Mouse (Mus musculus) hindbrain, embryonic 15.5 days (tissue): ENCODE results near the gene Zc3hav1. TPM values are rescaled to one million over a fixed set of nuclear protein-coding genes. Genes with fewer than 3 reads are reported as not detected.

ENCODE experiments used
- ATAC-seq: fragments of 200-750 bp; cut with Nextera tagmentation; 2 replicates; pipeline ENCODE4 v1.8.0; 2017; ENCODE audit warnings: low read depth, moderate number of reproducible peaks, moderate TSS enrichment; ENCODE audit not compliant: low FRiP score
- H3K27ac ChIP-seq: fragments of 300-500 bp; sonication (generic); replicated peaks from 2 replicates; pipeline ENCODE4 v1.5.1; 2015; ENCODE audit warnings: mild to moderate bottlenecking, inconsistent platforms
- H3K27me3 ChIP-seq: fragments of 300-500 bp; sonication (generic); 2 replicates; pipeline ENCODE4 v1.6.1; 2015; ENCODE audit warnings: control low read depth, inconsistent platforms
- H3K36me3 ChIP-seq: fragments of 300-500 bp; sonication (generic); 2 replicates; pipeline ENCODE4 v1.6.1; 2015; ENCODE audit warnings: control low read depth, inconsistent platforms
- H3K4me1 ChIP-seq: fragments of 300-500 bp; sonication (generic); replicated peaks from 2 replicates; pipeline ENCODE4 v1.6.1; 2015; ENCODE audit warnings: control low read depth, inconsistent platforms
- H3K4me2 ChIP-seq: fragments of 300-500 bp; sonication (generic); 2 replicates; pipeline ENCODE4 v1.6.1; 2015; ENCODE audit warnings: moderate library complexity, mild to moderate bottlenecking, inconsistent platforms
- H3K4me3 ChIP-seq: fragments of 300-500 bp; sonication (generic); 2 replicates; pipeline ENCODE4 v1.5.1; 2015; ENCODE audit warnings: mild to moderate bottlenecking, inconsistent platforms
- H3K9ac ChIP-seq: fragments of 300-500 bp; sonication (generic); 2 replicates; pipeline ENCODE4 v1.6.1; 2015; ENCODE audit warnings: inconsistent platforms
- H3K9me3 ChIP-seq: fragments of 300-500 bp; sonication (generic); 2 replicates; pipeline ENCODE4 v1.6.1; 2016; ENCODE audit warnings: control low read depth, inconsistent platforms
- WGBS: fragments of 180-500 bp; shearing (Covaris S2); methylation state at CpG from one replicate; pipeline ENCODE4 v1.1.7; 2015; 5-methylcytosine and 5-hydroxymethylcytosine counted together
- polyA plus RNA-seq: library from polyadenylated mRNA; unstranded; fragments of >200 nt; fragmentation: Nextera tagmentation; extraction: Ambion mirVana; gene quantifications from 2 replicates; pipeline ENCODE4 v1.2.1, GENCODE M21; 2015

Zc3hav1 gene
- 1.3 and 1.5 TPM in 2 replicates for polyA plus RNA-seq

DNA sequence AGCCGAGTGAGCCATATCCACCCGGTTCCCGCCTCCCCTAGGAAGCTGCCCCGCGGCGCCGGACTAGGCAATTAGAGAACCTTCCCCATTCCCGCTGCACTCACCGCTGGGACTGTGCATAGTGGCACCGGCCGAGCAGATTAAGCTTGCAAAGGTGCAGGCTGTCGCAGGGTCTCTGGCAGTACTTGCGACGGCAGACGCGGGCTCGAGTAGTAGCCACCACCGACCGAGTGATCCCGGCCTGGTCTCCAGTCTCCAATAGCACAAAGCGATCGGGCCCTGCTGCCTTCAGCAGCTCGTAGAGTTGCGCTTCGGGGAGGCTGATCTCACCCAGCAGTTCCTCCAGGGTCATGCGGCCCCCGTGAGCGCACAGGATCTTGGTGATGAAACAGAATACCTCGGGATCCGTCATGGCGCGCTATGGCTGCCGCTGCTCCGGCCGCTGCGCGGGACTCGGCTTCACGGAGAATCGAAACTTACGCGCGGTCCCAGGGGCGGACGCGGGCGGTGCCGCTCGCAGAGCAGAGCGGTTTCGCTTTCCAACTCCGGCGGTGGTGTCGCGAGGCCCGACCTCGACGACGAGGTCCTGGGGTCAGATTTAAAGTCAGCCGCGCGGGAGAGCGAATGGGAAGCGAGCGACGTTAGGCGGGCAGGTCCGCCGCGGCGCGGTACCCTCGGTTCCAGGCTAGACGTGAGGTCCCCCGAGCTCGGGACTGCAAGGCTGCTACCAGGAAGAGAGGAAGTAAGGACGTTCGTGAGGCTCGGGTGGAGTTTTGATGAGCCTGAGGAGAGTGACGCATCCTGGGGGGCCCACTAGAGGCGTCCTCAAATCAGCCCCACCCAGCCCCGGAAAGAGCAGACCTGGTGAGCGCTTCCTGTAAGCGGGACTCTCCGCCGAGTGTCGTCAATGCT lies at the start of gene Zc3hav1:
Gene Zc3hav1, minus strand, starts transcription at position 793 of the 912 bp plus-strand sequence.
- H3K4me1 ChIP-seq: peaks cover 27% of the 10 kb centered on the region
- H3K9ac ChIP-seq: no peak within 1 kb of the TSS
- peaks cover 56% of the 10 kb centered on the region for H3K27me3 ChIP-seq
- ATAC-seq: peak; percentile 51; the same call in 1 of the 2 replicates
- H3K36me3 ChIP-seq: no peaks in the 10 kb centered on the region
- whole genome bisulfite sequencing: under 1% methylated on average over 87 of the region's 87 CpGs
- H3K4me3 ChIP-seq: peak within 1 kb of the TSS; percentile 44
- no peak within 1 kb of the TSS for H3K27ac ChIP-seq
- peak within 1 kb of the TSS; percentile 59 for H3K4me2 ChIP-seq
- no peaks in the 10 kb centered on the region for H3K9me3 ChIP-seq

DNA sequence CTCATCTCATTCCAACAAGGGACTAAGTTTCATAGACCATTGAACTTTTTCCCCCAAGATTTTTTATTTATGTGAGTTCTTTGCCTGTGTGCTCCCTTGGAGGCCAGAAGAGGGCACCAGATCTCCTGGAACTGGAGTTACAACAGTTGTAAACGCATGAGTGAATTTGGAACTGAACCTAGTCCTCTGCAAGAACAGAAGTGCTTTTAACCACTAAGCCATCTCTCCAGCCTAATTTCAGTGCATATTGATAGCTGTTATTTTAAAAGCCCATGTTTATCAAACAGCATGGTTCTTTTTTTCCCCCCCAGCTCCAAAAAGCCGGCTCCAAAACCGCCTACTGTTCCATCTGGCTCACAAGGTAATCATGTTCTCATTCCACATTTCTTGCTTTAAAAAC lies 35.3 kb upstream of the Zc3hav1 start:
- H3K4me2 ChIP-seq: no peak overlapping the region
- H3K4me1 ChIP-seq: no peaks in the 10 kb centered on the region
- peaks cover 31% of the 10 kb centered on the region for H3K36me3 ChIP-seq
- no peak overlapping the region for H3K27ac ChIP-seq
- no peak for ATAC-seq
- H3K9ac ChIP-seq: no peak overlapping the region
- H3K4me3 ChIP-seq: no peak overlapping the region
- H3K9me3 ChIP-seq: no peaks in the 10 kb centered on the region
- H3K27me3 ChIP-seq: no peaks in the 10 kb centered on the region
- WGBS: 79% methylated on average over 3 of the region's 3 CpGs

DNA sequence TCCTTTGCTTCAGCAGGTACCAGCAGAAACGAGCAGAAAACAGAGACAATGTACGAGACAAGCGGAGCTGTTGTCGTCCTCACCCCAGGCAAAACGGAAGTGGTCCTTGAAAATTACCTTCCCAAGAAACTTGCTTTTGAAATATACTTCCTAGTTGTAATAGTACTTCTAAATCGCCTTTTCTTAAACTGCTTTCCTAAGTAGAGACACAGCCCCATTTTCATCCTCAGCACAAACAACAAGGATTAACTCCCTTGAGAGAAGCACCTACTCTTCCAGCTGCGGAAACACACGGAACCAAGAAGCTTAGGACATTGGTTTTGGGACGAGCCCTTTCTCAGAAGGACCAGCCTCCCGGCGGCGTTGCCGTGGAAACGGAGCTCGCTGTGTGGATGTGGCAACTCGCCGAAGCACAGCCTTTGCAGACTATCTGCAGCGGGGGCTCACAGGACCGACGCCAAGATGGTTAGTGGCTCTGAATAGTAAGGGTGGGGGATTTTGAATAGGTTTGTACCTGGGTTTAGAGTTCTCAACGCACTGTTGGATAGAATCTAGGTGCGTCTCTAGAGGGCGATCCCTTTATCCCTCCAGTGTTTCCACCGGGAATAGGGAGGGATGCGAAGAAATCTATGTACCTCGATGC lies 26.8 kb upstream of the Zc3hav1 start, which contains the start of gene Ttc26:
Gene Ttc26, plus strand, starts transcription at position 341 of the 643 bp plus-strand sequence.
- WGBS: under 1% methylated on average over 26 of the region's 26 CpGs
- Histone ChIP-seq H3K4me3 (peak within 1 kb of the TSS; percentile 58), H3K36me3 (peaks cover 6% of the 10 kb centered on the region; the same call in 1 of the 2 replicates), H3K4me2 (peak within 1 kb of the TSS; percentile 84), H3K27me3 (no peaks in the 10 kb centered on the region), H3K9me3 (no peaks in the 10 kb centered on the region), H3K27ac (peak within 1 kb of the TSS; percentile 82), H3K4me1 (peaks cover 12% of the 10 kb centered on the region), H3K9ac (peak within 1 kb of the TSS; percentile 67)
- ATAC-seq: peak; percentile 94

DNA sequence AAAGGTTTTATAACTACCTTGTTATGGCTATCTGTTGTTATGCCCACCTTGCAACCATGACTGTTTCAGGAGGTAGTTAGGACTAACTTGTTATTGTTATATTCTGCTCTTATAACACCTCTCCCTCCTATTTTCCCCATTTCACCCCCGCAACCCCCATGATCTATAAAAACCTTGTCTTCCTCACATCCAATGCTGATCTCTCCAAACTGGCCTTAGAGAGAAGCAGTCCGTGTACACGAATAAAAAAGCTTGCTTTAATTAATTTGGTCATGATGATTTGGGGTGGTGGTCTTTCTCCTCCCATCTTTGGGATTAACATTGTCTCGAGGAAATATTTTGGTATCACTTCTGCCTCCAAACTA lies 26.3 kb upstream of the Zc3hav1 start:
- no peak for ATAC-seq
- H3K4me1 ChIP-seq: peaks cover 12% of the 10 kb centered on the region
- peaks cover 3% of the 10 kb centered on the region; the same call in 1 of the 2 replicates for H3K36me3 ChIP-seq
- H3K4me3 ChIP-seq: peak overlapping the region; percentile 58
- 2% methylated on average over 4 of the region's 4 CpGs for WGBS
- peak overlapping the region; percentile 84 for H3K4me2 ChIP-seq
- H3K27ac ChIP-seq: peak overlapping the region; percentile 82
- H3K9me3 ChIP-seq: no peaks in the 10 kb centered on the region
- peak overlapping the region; percentile 67 for H3K9ac ChIP-seq
- no peaks in the 10 kb centered on the region for H3K27me3 ChIP-seq

DNA sequence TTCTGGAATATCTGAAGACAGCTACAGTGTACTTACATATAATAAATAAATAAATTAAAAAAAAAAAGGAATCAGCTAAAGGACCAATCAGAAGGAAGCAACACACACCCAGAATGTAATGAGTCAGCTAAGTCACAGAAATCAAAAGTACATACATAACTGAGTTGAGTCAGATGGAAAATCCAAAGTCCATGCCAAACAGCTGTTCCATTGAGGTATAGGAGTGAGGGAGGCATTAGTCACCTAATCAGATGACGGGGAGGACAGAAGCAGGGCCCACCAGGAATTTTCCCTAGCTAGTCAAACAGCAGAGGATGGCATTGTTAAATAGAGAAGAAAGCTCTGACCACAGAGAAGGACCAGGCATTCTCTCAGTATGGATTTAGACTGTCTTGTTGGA lies 19.9 kb upstream of the Zc3hav1 start:
- Histone ChIP-seq H3K9ac (no peak overlapping the region), H3K9me3 (no peaks in the 10 kb centered on the region), H3K4me1 (no peaks in the 10 kb centered on the region), H3K4me2 (no peak overlapping the region), H3K4me3 (no peak overlapping the region), H3K27ac (no peak overlapping the region), H3K36me3 (no peaks in the 10 kb centered on the region), H3K27me3 (no peaks in the 10 kb centered on the region)
- ATAC-seq: no peak
- 82% methylated on average over 1 of the region's 1 CpGs for WGBS

DNA sequence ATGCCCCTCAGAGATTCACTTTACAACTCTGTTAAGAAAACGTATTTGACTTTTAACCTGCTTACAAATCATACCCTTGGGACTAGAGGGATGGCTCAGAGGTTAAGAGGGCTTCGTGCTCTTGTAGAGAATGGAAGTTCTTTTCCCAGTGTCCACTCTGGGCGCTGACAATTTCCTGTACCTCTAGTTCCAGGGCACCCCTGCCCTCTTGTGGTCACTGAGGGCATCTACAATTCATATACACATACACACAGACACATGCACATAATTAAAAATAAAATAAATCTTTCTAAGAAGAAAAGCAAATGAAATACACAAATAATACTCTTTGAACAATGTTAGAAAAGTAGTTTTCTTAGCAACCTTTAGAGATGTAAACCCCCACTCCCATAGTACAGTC lies 15.5 kb upstream of the Zc3hav1 start:
- Histone ChIP-seq H3K9ac (no peak overlapping the region), H3K9me3 (no peaks in the 10 kb centered on the region), H3K4me3 (no peak overlapping the region), H3K36me3 (no peaks in the 10 kb centered on the region), H3K4me2 (no peak overlapping the region), H3K27ac (no peak overlapping the region), H3K27me3 (no peaks in the 10 kb centered on the region), H3K4me1 (no peaks in the 10 kb centered on the region)
- 81% methylated on average over 3 of the region's 3 CpGs for WGBS
- ATAC-seq: no peak

DNA sequence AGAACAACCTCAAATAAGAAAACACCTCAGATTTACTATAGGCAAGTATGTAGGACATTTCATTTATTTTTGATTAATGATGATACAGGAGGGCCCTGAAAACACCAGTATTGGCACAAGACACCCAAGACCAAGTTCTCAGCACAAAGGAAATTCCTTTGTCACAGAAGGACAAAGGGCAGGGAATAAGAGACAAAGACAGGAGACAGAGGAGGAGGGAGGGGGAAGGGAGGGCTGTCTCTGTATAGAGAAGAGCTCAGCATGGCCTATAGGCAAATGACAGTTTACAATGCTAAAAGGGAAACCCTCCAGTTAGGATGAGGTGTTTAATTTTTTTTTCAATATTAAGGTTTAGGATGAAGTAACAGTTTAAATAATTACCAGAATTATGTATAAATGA lies 9.7 kb upstream of the Zc3hav1 start:
- H3K27me3 ChIP-seq: no peaks in the 10 kb centered on the region
- H3K4me3 ChIP-seq: no peak overlapping the region
- no peak overlapping the region for H3K4me2 ChIP-seq
- no peak overlapping the region for H3K27ac ChIP-seq
- H3K4me1 ChIP-seq: no peaks in the 10 kb centered on the region
- ATAC-seq: no peak
- H3K36me3 ChIP-seq: no peaks in the 10 kb centered on the region
- no peak overlapping the region for H3K9ac ChIP-seq
- H3K9me3 ChIP-seq: no peaks in the 10 kb centered on the region

DNA sequence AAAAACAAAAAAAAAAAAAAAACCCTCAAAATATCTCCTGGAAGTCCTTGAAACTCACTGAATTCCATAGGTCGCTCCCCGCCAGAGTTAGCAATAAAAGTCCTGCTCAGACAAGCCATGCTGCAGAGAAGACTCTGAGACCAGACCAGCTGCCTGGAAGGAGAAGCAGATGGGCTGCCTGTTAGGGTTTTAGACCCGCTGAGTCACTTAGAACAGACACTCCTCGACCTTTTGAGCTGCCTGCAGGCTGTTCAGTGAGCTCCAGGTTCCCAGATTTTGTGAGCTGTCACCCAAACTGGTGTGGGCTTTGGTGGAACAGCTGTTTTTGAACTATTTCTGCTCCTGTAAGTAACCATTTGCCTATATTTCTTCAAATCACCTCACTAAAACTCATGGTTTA lies 9.0 kb upstream of the Zc3hav1 start:
- 62% methylated on average over 4 of the region's 4 CpGs for WGBS
- no peaks in the 10 kb centered on the region for H3K36me3 ChIP-seq
- no peak overlapping the region for H3K4me2 ChIP-seq
- H3K9me3 ChIP-seq: no peaks in the 10 kb centered on the region
- H3K27me3 ChIP-seq: no peaks in the 10 kb centered on the region
- H3K9ac ChIP-seq: no peak overlapping the region
- H3K4me1 ChIP-seq: no peaks in the 10 kb centered on the region
- no peak overlapping the region for H3K27ac ChIP-seq
- H3K4me3 ChIP-seq: no peak overlapping the region
- no peak for ATAC-seq

DNA sequence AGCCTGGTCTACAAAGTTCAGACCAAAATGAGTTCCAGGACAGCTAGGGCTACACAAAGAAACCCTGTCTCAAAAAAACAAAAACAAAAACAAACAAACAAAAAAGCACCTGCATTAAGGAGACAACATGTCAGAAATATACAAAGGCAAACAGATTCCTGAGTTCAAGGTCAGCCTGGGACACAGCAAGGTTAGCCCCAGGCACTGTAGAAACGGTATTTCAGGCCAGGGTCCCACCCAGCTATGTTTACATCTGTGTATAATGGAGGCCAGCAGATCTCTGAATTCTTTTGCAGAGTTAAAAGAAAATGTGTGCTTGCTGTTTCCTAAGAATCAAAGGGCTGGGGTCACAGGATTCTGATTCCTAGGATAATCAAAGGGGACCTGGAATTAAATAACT lies 7.5 kb upstream of the Zc3hav1 start:
- H3K9ac ChIP-seq: no peak overlapping the region
- H3K9me3 ChIP-seq: no peaks in the 10 kb centered on the region
- H3K27ac ChIP-seq: no peak overlapping the region
- H3K4me2 ChIP-seq: no peak overlapping the region
- no peaks in the 10 kb centered on the region for H3K36me3 ChIP-seq
- no peak for ATAC-seq
- H3K4me1 ChIP-seq: no peaks in the 10 kb centered on the region
- no peak overlapping the region for H3K4me3 ChIP-seq
- peaks cover 2% of the 10 kb centered on the region; the same call in 1 of the 2 replicates for H3K27me3 ChIP-seq
- 60% methylated on average over 1 of the region's 1 CpGs for WGBS

DNA sequence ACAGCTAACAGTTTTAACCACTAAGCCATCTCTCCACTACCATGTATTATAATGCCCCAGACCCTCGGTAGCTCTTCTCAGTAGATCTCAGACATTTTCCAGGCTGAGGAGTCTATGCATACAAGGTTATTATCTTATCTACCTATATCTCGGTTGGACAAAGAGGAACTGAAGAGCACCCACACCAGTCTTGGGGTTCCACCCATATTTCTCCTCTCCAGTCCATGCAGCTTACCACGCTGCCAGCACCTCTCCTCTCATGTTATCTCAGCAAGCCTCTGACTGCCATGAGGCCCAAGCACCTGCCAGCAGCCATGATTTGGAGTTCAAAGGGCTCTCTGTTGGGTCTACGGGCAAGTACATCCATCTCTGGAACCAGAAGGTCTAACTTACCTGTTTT lies 6.7 kb upstream of the Zc3hav1 start:
- Histone ChIP-seq H3K4me1 (no peaks in the 10 kb centered on the region), H3K27ac (no peak overlapping the region), H3K9ac (no peak overlapping the region), H3K27me3 (peaks cover 8% of the 10 kb centered on the region), H3K9me3 (no peaks in the 10 kb centered on the region), H3K36me3 (no peaks in the 10 kb centered on the region), H3K4me2 (no peak overlapping the region), H3K4me3 (no peak overlapping the region)
- 89% methylated on average over 4 of the region's 4 CpGs for WGBS
- ATAC-seq: no peak

DNA sequence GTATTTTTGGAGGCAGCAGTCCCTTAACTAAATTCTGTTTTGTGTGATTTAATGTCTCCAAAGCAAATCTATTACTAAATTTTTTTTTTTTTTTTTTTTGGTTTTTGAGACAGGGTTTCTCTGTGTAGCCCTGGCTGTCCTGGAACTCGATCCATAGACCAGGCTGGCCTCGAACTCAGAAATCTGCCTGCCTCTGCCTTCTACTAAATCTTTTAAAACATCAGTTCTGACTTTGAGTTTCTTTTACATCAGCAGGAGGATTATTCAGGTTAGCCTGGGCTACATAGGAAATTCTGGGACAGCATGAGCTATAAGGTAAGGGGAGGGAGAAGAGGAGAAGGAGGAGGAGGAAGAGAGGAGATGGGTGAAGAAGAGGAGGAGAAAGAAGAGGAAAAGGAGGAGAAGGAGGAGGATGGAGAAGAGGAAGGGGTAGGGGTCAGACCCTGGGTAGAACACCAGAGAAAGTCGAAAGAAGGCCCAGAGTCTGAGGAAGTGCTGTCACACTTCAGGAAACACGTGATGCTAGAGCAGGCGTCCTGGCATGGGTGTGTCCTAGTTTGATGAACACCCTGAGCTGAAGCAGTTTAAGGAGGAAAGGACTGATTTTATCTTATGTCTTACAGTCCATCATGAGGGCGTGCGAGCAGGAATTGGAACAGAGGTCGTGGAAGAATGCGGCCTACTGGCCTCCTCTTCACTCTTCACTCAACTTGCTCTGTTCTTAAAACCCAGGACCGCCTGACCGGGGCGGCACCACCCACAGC lies 5.5 kb upstream of the Zc3hav1 start:
- H3K4me2 ChIP-seq: no peak overlapping the region
- ATAC-seq: no peak
- no peak overlapping the region for H3K4me3 ChIP-seq
- peaks cover 19% of the 10 kb centered on the region for H3K27me3 ChIP-seq
- no peaks in the 10 kb centered on the region for H3K36me3 ChIP-seq
- 88% methylated on average over 12 of the region's 12 CpGs for WGBS
- peaks cover 8% of the 10 kb centered on the region for H3K4me1 ChIP-seq
- no peak overlapping the region for H3K27ac ChIP-seq
- H3K9me3 ChIP-seq: no peaks in the 10 kb centered on the region
- no peak overlapping the region for H3K9ac ChIP-seq
